Mouse (Mus musculus): ENCODE measurements around the gene Fpr3.
"Not testable (repeated sequence)": the region's sequence is repeated elsewhere in the genome, so short reads cannot be mapped to it uniquely, and the experiment has no call there.

Gene Fpr3

DNA sequence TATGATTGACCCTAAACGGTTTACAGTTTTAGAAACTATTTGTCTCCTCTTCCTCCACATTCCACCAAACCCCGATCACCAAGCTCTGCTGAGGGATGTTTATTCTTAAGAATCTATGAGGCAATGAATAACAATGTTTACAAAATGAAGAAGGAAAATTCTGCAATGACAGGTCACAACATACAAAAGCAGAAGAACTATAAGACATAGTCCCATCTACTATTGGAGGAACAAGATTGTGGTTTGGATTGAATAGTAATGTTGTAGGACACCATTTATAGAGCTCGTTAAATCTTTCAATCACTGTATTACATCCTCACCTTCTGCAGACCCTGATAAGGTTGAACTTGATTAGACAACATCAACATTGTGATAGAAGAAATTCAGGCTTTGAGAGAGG, 5.0 kb upstream of the Fpr3 start:
- DNase-seq (ENCODE audit: extremely low spot score, low spot score) = no peak

DNA sequence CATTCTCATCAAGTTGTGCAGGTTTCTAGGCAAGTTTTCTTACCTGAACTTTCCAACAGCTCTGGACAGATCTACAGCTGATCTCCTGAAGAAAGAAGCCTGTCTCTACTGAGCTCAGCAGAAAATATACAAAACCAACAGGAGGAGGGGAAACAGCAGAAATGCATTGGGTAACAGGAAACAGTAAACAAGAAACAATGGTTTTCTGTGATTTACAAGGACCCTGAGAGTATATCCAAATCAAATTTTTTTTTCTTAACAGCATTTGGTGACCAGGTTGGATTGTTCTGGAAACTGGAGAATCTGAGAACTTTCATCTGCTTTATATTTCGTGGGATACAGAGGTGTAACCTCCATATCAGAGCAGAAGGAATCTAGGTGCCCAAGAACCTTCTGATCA, 3.8 kb upstream of the Fpr3 start, which contains the start of gene Fpr1:
Gene Fpr1 (minus strand): TSS at position 101 of the 400 bp plus-strand sequence.
- no peak for DNase-seq (ENCODE audit: extremely low spot score, low spot score)

DNA sequence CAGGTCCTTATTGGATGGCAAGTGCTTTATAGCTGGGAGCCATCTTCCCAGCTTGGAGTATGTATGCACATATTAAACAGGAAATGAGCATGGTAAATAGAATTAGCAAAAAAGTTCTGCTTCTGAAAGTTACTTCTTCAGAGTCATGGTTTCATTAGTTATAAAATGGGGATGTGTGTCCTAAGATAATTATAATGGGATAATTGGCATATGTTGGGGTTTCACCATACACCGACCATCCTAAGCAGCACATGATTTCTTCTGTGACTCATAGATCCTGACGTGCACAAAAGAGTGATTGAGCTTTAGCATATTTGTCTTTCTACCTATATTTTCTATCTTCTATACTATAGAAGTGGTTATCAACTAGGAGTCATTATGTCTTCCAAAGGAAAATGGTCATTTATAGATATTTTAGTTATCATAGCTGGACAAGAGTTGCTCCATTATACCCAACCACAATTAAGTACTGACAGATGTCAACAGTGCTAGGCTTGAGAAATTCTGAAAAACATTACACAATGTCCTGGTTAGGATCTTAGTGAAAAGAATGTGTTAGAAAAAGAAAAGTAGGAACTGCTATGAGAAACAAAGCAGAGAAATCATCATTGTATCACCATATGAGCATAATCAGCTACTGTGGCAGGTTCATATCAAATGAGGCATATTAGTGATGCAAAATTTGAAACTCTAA, 2.2 kb downstream of the Fpr3 start:
- no peak for DNase-seq (ENCODE audit: extremely low spot score, low spot score)

DNA sequence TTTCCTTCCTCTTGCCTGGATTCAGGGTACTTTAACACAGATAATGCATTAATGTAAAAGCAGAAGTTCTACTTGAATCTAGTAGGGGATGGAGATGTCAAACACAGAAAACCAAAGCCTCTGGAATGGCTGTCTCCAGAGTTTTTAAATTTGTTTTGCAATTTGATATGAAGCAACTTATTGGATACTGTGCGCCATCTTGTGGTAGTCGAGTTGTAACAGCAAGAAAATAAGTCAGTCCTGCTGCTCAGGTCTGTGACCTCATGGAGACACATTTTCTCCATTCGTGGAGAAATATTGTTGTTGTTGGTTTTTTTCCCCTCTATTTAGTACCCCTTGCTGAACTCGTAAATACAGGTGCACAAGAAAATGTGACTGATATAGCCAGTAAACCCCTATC, 8.4 kb downstream of the Fpr3 start:
- no peak for DNase-seq (ENCODE audit: extremely low spot score, low spot score)

DNA sequence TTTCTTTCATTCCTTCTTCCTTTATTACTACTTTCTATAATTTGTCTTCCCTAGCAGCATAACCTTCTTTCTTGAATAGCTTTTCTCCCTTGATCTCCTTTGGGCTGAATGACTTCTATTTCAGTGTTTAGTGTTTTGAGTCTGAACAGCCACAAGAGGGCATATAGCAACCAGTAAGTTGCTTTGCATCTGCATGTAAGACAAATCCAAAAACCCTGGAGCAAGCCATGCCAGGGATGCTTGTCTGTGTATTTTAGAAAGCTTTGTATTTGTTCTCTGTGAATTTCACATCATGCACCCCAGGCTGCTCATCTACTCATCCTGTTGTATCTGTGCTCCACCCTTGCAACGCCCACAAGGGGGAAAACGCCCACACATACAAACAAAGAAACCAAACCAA, 11.6 kb downstream of the Fpr3 start:
- no peak for DNase-seq (ENCODE audit: extremely low spot score, low spot score)

DNA sequence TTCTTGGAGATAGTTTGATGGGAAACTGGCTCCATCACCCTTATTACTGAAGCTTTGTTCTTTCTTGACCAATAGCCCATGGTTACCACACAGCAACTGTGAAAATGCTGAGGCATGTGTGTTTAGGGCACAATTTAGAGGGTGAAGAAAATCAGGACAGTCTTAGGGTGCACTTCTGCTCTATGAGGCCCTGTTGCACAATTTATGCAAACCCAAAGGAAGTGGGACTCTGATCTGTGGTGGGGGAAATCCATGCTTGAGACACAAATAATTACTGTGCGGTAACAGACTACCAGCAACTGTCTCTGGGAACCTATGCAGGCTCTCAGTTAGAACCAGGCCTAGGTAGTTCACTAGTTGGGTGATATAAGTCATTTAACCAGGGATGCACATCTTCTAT, 13.1 kb downstream of the Fpr3 start:
- no peak for DNase-seq (ENCODE audit: extremely low spot score, low spot score)

DNA sequence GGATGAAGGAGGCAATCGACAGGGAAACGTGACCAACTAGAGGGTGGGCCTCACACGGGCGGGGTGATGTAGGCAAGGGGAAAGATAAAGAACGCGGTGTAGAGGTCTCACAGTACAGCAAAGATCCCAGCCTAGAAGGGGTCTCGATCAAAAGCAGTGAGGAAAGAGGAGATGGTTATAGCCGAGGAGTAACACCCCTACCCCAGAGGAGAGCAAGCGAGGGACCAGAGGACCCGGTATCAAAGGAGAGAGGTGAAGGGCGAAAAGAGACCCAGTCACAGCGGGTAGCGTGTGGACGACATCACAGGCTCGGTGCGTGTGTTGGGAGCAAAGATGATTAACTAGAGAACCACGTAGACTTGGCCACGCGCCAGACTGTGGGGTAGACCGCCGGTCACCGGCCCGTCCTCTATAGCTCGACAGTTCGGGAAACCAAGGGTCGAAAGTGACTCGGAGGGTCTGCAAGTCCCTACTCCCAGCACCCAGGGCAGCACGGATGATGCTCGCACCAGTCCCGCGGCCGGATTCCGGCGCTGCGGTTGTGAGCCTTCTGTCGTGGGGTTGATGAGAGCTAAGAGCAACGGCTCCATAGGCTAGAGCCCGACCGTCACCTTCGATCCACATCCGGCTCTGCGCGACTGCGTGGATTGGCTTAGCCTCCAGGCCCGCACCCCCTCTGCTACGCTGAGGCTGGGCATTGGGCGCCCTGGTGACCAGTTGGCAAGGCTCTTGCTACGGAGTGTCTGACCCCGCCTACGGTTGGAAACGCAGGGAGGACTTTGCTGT, 22.2 kb downstream of the Fpr3 start:
- DNase-seq (ENCODE audit: extremely low spot score, low spot score) = peak; percentile 81

DNA sequence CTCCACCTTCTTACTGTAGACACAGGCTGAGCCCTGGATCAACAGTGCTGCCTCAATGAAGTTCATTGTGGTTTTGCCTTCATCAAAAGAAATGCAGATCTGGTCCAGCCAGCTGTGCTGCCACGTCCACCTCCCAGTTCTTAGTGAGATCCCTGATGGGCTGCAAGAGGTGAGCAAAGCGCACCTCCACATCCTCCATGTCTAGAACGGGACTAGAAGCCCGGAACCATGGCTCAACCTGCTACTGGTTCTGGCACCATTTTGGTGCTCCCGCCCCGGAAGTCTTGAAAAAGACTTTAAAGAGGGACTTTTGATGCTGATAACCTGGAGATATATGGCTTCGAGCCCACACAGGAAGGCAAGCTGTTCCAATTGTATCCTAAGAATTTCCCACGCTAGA, 25.0 kb downstream of the Fpr3 start:
- DNase-seq (ENCODE audit: extremely low spot score, low spot score) = not testable (repeated sequence)

DNA sequence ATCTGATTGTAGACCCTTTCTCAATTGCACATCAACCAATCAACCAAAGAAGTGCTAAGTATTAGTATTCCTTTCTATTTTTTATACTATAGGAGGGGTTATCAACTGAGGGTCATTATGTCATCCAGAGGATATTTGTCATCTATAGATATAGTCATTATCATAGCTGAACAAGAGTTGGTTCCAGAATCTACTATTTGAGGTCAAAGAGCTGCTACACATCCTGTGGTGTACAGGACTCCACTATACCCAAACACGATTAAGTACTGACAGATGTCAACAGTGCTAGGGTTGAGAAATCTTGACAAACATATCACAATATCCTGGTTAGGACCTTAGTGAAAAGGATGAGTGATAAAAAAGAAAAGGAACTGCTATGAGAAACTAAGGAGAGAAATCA, 29.7 kb downstream of the Fpr3 start:
- DNase-seq (ENCODE audit: extremely low spot score, low spot score) = no peak

DNA sequence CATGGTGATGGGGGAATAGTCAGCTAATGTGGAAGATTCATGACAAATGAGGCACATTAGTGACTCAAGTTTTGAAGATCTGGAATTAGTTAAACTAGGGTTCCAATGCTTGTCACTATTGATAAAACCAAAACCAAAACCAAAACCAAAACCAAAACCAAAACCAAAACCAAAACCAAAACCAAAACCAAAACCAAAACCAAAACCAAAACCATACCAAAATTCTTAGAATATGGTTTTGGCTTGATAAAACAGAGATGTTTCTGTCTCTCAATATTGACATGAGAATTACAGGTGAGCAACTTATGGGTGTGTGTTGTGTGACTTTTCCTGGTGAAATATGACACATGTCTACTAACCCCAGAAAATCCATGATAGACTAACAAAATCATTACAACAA, 30.1 kb downstream of the Fpr3 start:
- no peak for DNase-seq (ENCODE audit: extremely low spot score, low spot score)

DNA sequence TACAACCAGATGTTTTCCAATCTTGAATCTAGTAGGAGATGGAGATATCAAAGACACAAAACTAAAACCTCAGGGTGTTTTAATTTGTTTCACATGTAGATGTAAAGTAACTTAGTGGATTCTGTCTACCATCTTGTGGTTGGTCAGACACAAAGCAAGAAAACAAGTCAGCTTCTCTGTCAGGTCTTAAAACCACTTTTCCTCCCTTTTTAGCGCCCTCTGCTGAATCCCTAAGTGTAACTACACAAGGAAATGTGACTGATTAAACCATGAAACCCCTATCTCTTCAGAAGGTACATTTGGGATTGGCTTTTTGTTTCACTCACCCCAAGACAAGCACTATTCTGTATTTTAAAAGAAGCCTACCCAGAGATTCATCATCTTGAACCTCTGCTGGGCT, 85.8 kb downstream of the Fpr3 start:
- DNase-seq (ENCODE audit: extremely low spot score, low spot score) = no peak

DNA sequence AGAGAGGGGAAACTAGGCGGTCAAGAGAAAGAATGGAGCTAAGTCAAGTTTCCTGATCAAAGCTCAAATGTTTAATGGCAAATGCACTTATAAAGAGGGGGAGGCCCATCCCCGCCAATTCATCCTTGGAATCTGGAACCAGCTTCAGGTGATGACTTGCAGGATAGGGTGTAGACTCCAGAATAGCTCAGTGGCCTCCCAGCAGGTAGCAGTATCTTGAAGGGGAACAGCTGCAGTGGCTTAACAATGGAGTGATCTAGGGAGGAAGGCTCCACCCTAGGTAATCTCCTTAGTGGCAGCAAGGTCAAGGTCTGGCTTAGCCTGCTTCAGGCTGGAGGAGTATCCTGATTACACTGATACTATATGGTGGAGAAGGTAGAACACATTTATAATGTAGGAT, 93.6 kb downstream of the Fpr3 start:
- not testable (repeated sequence) for DNase-seq (ENCODE audit: extremely low spot score, low spot score)

DNA sequence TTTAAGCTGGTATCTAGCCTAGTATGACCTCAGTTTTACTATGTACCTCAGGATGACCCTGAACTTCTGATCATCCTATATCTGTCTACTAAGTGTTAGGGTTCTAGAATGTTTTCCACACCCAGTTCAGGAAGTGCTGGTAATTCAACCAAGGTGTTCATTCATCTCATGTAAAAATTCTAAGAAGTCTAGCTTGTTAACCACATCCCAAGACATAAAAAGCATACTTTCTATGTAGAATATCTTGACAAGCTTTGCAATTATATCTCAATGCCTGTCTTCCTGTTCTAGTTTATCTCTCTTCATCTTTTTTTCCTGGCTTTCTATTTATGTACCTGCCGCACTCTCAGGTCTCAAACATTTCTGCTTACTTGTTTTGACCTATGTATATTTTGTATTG, 117.1 kb downstream of the Fpr3 start:
- DNase-seq (ENCODE audit: extremely low spot score, low spot score) = no peak
